Mouse (Mus musculus) heart, adult 18-20 months (tissue): ENCODE results near the gene Tcf7l2. TPM values are rescaled to one million over a fixed set of nuclear protein-coding genes. Genes with fewer than 3 reads are reported as not detected.

ENCODE experiments used
- DNase-seq, 2 experiments: peaks; one replicate each; pipeline ENCODE4 v3.0.0; 2021 to 2022; ENCODE audit warnings: mixed read lengths in 1 of 2
- total RNA-seq, 2 experiments: library from RNA; stranded (reverse); gene quantifications; 2 replicates each; pipeline ENCODE4 v1.2.3; 2021

The Tcf7l2 gene
- total RNA-seq, 2 experiments from 2014 or later = 11.9 to 13.2 TPM

GRCm38 (mm10) chr19:55862559-55862958 lies 120.9 kb downstream of the Tcf7l2 start:
- no peak for DNase-seq

- no peak for DNase-seq
Observed at GRCm38 (mm10) chr19:55865049-55865448, 123.4 kb downstream of the Tcf7l2 start.

- peak; percentile 22 to 37 for DNase-seq
Observed at GRCm38 (mm10) chr19:55865774-55866578, 124.4 kb downstream of the Tcf7l2 start.

GRCm38 (mm10) chr19:55867255-55867654 lies 125.6 kb downstream of the Tcf7l2 start:
- DNase-seq = no peak

GRCm38 (mm10) chr19:55867905-55868304 lies 126.3 kb downstream of the Tcf7l2 start:
- no peak for DNase-seq

- DNase-seq = no peak
Observed at GRCm38 (mm10) chr19:55868597-55868996, 127.0 kb downstream of the Tcf7l2 start.

GRCm38 (mm10) chr19:55870825-55871224 lies 129.2 kb downstream of the Tcf7l2 start:
- peak in 1 of 2 experiments; percentile 47 for DNase-seq

GRCm38 (mm10) chr19:55871496-55871895 lies 129.9 kb downstream of the Tcf7l2 start:
- no peak for DNase-seq

- no peak for DNase-seq
Observed at GRCm38 (mm10) chr19:55873221-55873620, 131.6 kb downstream of the Tcf7l2 start.

GRCm38 (mm10) chr19:55876501-55876900 lies 134.9 kb downstream of the Tcf7l2 start:
- DNase-seq = peak; percentile 70 to 83

- DNase-seq = peak; percentile 66 to 85
Observed at GRCm38 (mm10) chr19:55877404-55877915, 135.8 kb downstream of the Tcf7l2 start.

GRCm38 (mm10) chr19:55880664-55881359 lies 139.2 kb downstream of the Tcf7l2 start:
- peak in 1 of 2 experiments; percentile 29 for DNase-seq

GRCm38 (mm10) chr19:55886536-55886935 lies 144.9 kb downstream of the Tcf7l2 start:
- DNase-seq = no peak

- no peak for DNase-seq
Observed at GRCm38 (mm10) chr19:55891692-55892183, 150.1 kb downstream of the Tcf7l2 start.

GRCm38 (mm10) chr19:55893557-55893956 lies 151.9 kb downstream of the Tcf7l2 start:
- DNase-seq = no peak

GRCm38 (mm10) chr19:55894396-55894795 lies 152.8 kb downstream of the Tcf7l2 start:
- DNase-seq = no peak

GRCm38 (mm10) chr19:55895317-55895716 lies 153.7 kb downstream of the Tcf7l2 start:
- peak; percentile 53 to 61 for DNase-seq

GRCm38 (mm10) chr19:55895807-55896420 lies 154.3 kb downstream of the Tcf7l2 start:
- peak in 1 of 2 experiments; percentile 17 for DNase-seq

GRCm38 (mm10) chr19:55896629-55897028 lies 155.0 kb downstream of the Tcf7l2 start:
- peak in 1 of 2 experiments; percentile 18 for DNase-seq

- DNase-seq = no peak
Observed at GRCm38 (mm10) chr19:55902573-55903385, 161.2 kb downstream of the Tcf7l2 start.

- DNase-seq = peak in 1 of 2 experiments; percentile 23
Observed at GRCm38 (mm10) chr19:55909039-55909438, 167.4 kb downstream of the Tcf7l2 start.
